Mouse (Mus musculus) erythroblast, embryonic 14.5 days (primary cell): ENCODE data around the gene Ccdc122. TPM values are rescaled to one million over a fixed set of nuclear protein-coding genes. Genes with fewer than 3 reads are reported as not detected.
"Not testable (repeated sequence)": the region's sequence is repeated elsewhere in the genome, so short reads cannot be mapped to it uniquely, and the experiment has no call there.

Experiments
- H3K27me3 ChIP-seq: 2 replicates; pipeline ENCODE4 v1.6.1; 2012; ENCODE audit warnings: inconsistent platforms; ENCODE audit not compliant: control insufficient read depth
- H3K36me3 ChIP-seq: 2 replicates; pipeline ENCODE4 v1.6.1; 2012; ENCODE audit warnings: mild to moderate bottlenecking, inconsistent platforms; ENCODE audit not compliant: control insufficient read depth
- H3K4me1 ChIP-seq: 2 replicates; pipeline ENCODE4 v1.6.1; 2012; ENCODE audit warnings: inconsistent platforms; ENCODE audit not compliant: control insufficient read depth
- H3K4me3 ChIP-seq: replicated peaks from 2 replicates; pipeline ENCODE3; 2012; ENCODE audit warnings: moderate library complexity, mild to moderate bottlenecking, inconsistent platforms
- H3K9me3 ChIP-seq: 2 replicates; pipeline ENCODE4 v1.6.1; 2012; ENCODE audit warnings: low read length, inconsistent platforms, mixed read lengths; ENCODE audit not compliant: control insufficient read depth
- GATA1 ChIP-seq: IDR thresholded peaks from 2 replicates; pipeline ENCODE4 v1.6.1; 2012; ENCODE audit warnings: low read length, inconsistent platforms, mixed read lengths
- TAL1 ChIP-seq: IDR thresholded peaks from 3 replicates; pipeline ENCODE4 v1.6.1; 2012; ENCODE audit warnings: low read length, inconsistent platforms, mixed read lengths
- polyA plus RNA-seq: library from polyadenylated mRNA; stranded (reverse); fragments of >175 nt; gene quantifications from 2 replicates; pipeline ENCODE4 v1.2.3, GENCODE M21; 2012

Ccdc122 gene
- polyA plus RNA-seq, 1 experiment = not detected

- Histone ChIP-seq H3K36me3 (no peaks in the 10 kb centered on the region), H3K4me3 (no peak overlapping the region), H3K9me3 (no peaks in the 10 kb centered on the region), H3K27me3 (no peaks in the 10 kb centered on the region), H3K4me1 (no peaks in the 10 kb centered on the region)
- TF ChIP-seq TAL1 = no peak
- TF ChIP-seq GATA1 = no peak
Observed at GRCm38 (mm10) chr14:77069361-77069760, 32.8 kb downstream of the Ccdc122 start.

GRCm38 (mm10) chr14:77081248-77081647 lies 44.7 kb downstream of the Ccdc122 start:
- H3K4me3 ChIP-seq = no peak overlapping the region
- H3K36me3 ChIP-seq = no peaks in the 10 kb centered on the region
- no peaks in the 10 kb centered on the region for H3K27me3 ChIP-seq
- TF ChIP-seq GATA1 (no peak), TAL1 (no peak)
- no peaks in the 10 kb centered on the region for H3K4me1 ChIP-seq
- no peaks in the 10 kb centered on the region for H3K9me3 ChIP-seq

- H3K9me3 ChIP-seq = no peaks in the 10 kb centered on the region
- H3K36me3 ChIP-seq = no peaks in the 10 kb centered on the region
- no peak for TF ChIP-seq GATA1
- TF ChIP-seq TAL1 = no peak
- no peak overlapping the region for H3K4me3 ChIP-seq
- H3K27me3 ChIP-seq = no peaks in the 10 kb centered on the region
- no peaks in the 10 kb centered on the region for H3K4me1 ChIP-seq
Observed at GRCm38 (mm10) chr14:77100285-77100684, 63.7 kb downstream of the Ccdc122 start.

GRCm38 (mm10) chr14:77110622-77111021 lies 74.0 kb downstream of the Ccdc122 start:
- not testable (repeated sequence) for H3K9me3 ChIP-seq, H3K4me1 ChIP-seq, H3K36me3 ChIP-seq, H3K27me3 ChIP-seq, H3K4me3 ChIP-seq

GRCm38 (mm10) chr14:77130612-77131011 lies 94.0 kb downstream of the Ccdc122 start:
- no peaks in the 10 kb centered on the region for H3K9me3 ChIP-seq
- H3K27me3 ChIP-seq = no peaks in the 10 kb centered on the region
- H3K4me3 ChIP-seq = no peak overlapping the region
- H3K36me3 ChIP-seq = no peaks in the 10 kb centered on the region
- no peaks in the 10 kb centered on the region for H3K4me1 ChIP-seq
- TF ChIP-seq GATA1 (no peak), TAL1 (no peak)

GRCm38 (mm10) chr14:77136936-77137335 lies 100.4 kb downstream of the Ccdc122 start:
- H3K36me3 ChIP-seq = no peaks in the 10 kb centered on the region
- no peaks in the 10 kb centered on the region for H3K9me3 ChIP-seq
- no peak for TF ChIP-seq GATA1
- no peak for TF ChIP-seq TAL1
- H3K4me1 ChIP-seq = no peaks in the 10 kb centered on the region
- H3K4me3 ChIP-seq = no peak overlapping the region
- H3K27me3 ChIP-seq = no peaks in the 10 kb centered on the region

GRCm38 (mm10) chr14:77141324-77142282 lies 105.0 kb downstream of the Ccdc122 start:
- Histone ChIP-seq H3K9me3 (no peaks in the 10 kb centered on the region), H3K4me3 (no peak overlapping the region), H3K27me3 (no peaks in the 10 kb centered on the region), H3K36me3 (no peaks in the 10 kb centered on the region), H3K4me1 (no peaks in the 10 kb centered on the region)
- TF ChIP-seq GATA1 = no peak
- TF ChIP-seq TAL1 = no peak

- TF ChIP-seq TAL1 = no peak
- TF ChIP-seq GATA1 = no peak
- Histone ChIP-seq H3K4me3 (no peak overlapping the region), H3K4me1 (no peaks in the 10 kb centered on the region)
Observed at GRCm38 (mm10) chr14:77145103-77145502, 108.5 kb downstream of the Ccdc122 start.

GRCm38 (mm10) chr14:77147635-77148034 lies 111.1 kb downstream of the Ccdc122 start:
- Histone ChIP-seq H3K4me3 (no peak overlapping the region), H3K27me3 (no peaks in the 10 kb centered on the region), H3K4me1 (no peaks in the 10 kb centered on the region), H3K36me3 (no peaks in the 10 kb centered on the region), H3K9me3 (peaks cover 7% of the 10 kb centered on the region; the same call in 1 of the 2 replicates)
- TF ChIP-seq GATA1 = no peak
- no peak for TF ChIP-seq TAL1

More at GRCm38 (mm10) chr14:77145103-77145502, 108.5 kb downstream of the Ccdc122 start:
- Histone ChIP-seq H3K27me3 (no peaks in the 10 kb centered on the region), H3K9me3 (peaks cover 4% of the 10 kb centered on the region; the same call in 1 of the 2 replicates), H3K36me3 (no peaks in the 10 kb centered on the region)
